Mouse (Mus musculus): Measurements from ENCODE around the gene Sdf2l1. TPM values are rescaled to one million over a fixed set of nuclear protein-coding genes. Genes with fewer than 3 reads are reported as not detected.

Gene Sdf2l1
- polyA plus RNA-seq, 1 experiment from 2014 or later: 105 TPM

DNA sequence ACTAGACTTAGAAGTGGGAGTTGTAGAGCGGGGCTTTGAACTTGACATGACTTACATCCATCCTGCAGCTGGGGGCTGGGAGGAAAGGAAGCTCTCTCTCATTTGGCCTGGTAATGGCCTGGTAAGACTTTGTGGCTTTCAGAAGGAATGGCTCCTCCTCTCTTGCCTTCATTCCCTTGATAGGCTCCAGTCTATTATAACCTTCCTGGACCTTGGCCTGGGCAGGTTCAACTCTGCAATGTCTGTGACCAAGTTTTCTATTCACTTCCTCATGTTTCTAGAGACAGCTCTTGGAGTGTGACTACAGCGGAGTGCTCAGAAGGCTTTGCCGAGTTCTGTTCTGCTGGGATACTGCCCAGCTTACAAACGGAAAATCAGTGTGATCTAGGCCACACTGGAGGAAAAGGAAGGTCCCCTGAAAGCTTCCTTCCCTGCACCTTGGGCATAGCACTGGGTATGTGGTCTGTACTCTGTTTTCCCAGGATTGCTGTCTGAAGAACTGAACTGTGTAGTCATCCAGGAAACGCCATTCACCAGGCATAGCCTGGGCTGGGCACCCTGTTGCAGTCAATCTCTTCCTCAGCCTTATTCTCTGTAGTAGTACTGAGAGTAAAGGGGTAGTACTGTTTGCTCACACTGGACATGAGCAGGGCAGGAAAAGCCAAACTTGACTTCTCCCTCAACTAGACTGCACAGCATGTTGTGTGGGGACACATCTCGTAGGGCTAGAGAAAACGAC, 18.5 kb upstream of the Sdf2l1 start:
- Histone ChIP-seq H3K4me1 (ENCODE audit: insufficient read depth, low read length) (peaks cover 11% of the 10 kb centered on the region), H3K4me2 (replicated peaks; ENCODE audit: low read depth, low read length) (no peak overlapping the region), H3K9ac (replicated peaks; ENCODE audit: low read length) (no peak overlapping the region), H3K4me3 (ENCODE audit: low read length) (no peak overlapping the region), H3K36me3 (ENCODE audit: insufficient read depth, low read length) (peaks cover 28% of the 10 kb centered on the region), H3K27ac (ENCODE audit: low read length) (no peak overlapping the region), H3K9me3 (ENCODE audit: low read length) (no peaks in the 10 kb centered on the region), H3K27me3 (ENCODE audit: insufficient read depth, low read length) (no peaks in the 10 kb centered on the region)
- ATAC-seq (ENCODE audit: low FRiP score, low TSS enrichment): no peak
- WGBS: 80% methylated on average over 7 of the region's 7 CpGs

DNA sequence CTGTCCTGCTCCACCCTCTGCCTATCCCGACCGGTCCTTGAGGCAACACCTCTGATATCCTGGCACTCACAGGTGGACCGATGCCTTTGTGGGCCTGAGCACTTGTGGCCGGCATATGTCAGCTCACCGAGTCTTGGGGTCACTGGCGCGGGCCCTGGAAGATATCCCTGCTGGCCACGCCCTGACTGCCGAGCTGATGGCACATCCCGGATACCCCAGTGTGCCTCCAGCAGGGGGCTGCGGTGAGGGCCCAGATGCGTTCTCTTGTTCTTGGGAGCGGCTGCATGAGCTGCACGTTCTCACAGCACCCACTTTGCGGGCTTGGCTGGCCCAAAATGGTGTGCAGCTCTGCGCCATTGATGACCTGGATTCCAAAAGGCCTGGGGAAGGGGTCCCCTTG, 15.9 kb upstream of the Sdf2l1 start:
- H3K36me3 ChIP-seq (ENCODE audit: insufficient read depth, low read length): peaks cover 14% of the 10 kb centered on the region; the same call in 1 of the 2 replicates
- H3K9ac ChIP-seq (replicated peaks; ENCODE audit: low read length): peak overlapping the region; percentile 59
- peak overlapping the region; percentile 94 for H3K4me2 ChIP-seq (replicated peaks; ENCODE audit: low read depth, low read length)
- 10% methylated on average over 16 of the region's 16 CpGs for WGBS
- peaks cover 11% of the 10 kb centered on the region for H3K4me1 ChIP-seq (ENCODE audit: insufficient read depth, low read length)
- H3K27ac ChIP-seq (ENCODE audit: low read length): no peak overlapping the region
- peak; percentile 5; the same call in 1 of the 2 replicates for ATAC-seq (ENCODE audit: low FRiP score, low TSS enrichment)
- H3K9me3 ChIP-seq (ENCODE audit: low read length): no peaks in the 10 kb centered on the region
- peak overlapping the region; percentile 70 for H3K4me3 ChIP-seq (ENCODE audit: low read length)
- no peaks in the 10 kb centered on the region for H3K27me3 ChIP-seq (ENCODE audit: insufficient read depth, low read length)

DNA sequence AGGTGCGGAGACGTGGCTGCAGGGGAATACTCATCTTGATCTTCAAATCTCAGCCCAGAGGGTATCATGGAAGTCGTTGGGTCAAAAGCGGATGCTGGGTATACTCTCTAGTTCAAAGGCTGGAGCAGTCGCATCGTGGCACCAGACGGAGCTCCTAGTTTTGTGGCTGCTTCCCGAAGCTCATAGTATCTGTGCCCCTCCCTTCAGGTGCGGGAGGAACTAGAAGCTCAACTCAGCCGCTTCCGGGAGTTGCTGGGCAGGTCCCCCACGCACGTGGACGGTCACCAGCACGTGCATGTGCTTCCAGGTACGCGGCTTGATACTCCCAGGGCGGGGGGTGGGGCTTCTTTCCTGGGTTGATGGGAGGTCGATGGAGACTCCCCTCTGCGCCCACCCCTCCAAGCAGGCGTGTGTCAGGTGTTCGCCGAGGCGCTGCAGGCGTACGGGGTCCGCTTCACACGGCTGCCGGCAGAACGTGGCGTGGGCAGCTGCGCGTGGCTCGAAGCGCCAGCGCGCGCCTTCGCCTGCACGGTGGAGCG, 15.3 kb upstream of the Sdf2l1 start:
- H3K9ac ChIP-seq (replicated peaks; ENCODE audit: low read length): peak overlapping the region; percentile 59
- H3K27ac ChIP-seq (ENCODE audit: low read length): no peak overlapping the region
- ATAC-seq (ENCODE audit: low FRiP score, low TSS enrichment): peak; percentile 22; the same call in 1 of the 2 replicates
- H3K9me3 ChIP-seq (ENCODE audit: low read length): no peaks in the 10 kb centered on the region
- peaks cover 11% of the 10 kb centered on the region for H3K4me1 ChIP-seq (ENCODE audit: insufficient read depth, low read length)
- 2% methylated on average over 41 of the region's 41 CpGs for WGBS
- H3K36me3 ChIP-seq (ENCODE audit: insufficient read depth, low read length): peaks cover 8% of the 10 kb centered on the region; the same call in 1 of the 2 replicates
- no peaks in the 10 kb centered on the region for H3K27me3 ChIP-seq (ENCODE audit: insufficient read depth, low read length)
- H3K4me3 ChIP-seq (ENCODE audit: low read length): peak overlapping the region; percentile 70
- H3K4me2 ChIP-seq (replicated peaks; ENCODE audit: low read depth, low read length): peak overlapping the region; percentile 94

DNA sequence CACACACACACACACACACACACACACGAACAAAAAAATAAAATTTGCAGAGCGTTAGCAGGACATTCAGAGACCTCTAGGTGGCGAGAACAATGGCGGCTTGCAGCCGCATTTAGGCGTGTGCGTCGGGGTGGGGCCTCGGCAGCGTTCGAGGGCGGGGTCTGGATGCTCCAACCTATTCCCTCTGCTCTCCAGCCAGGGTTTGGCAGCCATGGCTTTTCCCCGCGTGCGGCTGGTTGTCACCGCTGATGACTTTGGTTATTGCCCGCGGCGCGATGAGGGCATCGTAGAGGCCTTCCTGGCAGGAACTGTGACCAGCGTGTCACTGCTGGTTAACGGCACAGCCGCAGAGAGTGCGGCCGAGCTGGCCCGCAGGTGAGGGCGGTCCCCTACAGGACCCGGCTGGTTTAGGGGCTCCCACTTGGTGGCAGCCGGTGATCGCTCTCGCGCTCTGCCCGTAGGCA, 14.6 kb upstream of the Sdf2l1 start, which contains the start of gene Ccdc116:
TSS of gene Ccdc116 (minus strand) at position 458 of the 464 bp plus-strand sequence.
- Histone ChIP-seq H3K9ac (replicated peaks; ENCODE audit: low read length) (peak within 1 kb of the TSS; percentile 59), H3K4me2 (replicated peaks; ENCODE audit: low read depth, low read length) (peak within 1 kb of the TSS; percentile 94), H3K27me3 (ENCODE audit: insufficient read depth, low read length) (no peaks in the 10 kb centered on the region), H3K4me1 (ENCODE audit: insufficient read depth, low read length) (peaks cover 11% of the 10 kb centered on the region), H3K4me3 (ENCODE audit: low read length) (peak within 1 kb of the TSS; percentile 70), H3K27ac (ENCODE audit: low read length) (no peak within 1 kb of the TSS), H3K9me3 (ENCODE audit: low read length) (no peaks in the 10 kb centered on the region), H3K36me3 (ENCODE audit: insufficient read depth, low read length) (peaks cover 1% of the 10 kb centered on the region; the same call in 1 of the 2 replicates)
- ATAC-seq (ENCODE audit: low FRiP score, low TSS enrichment): peak; percentile 87
- 0% methylated on average over 34 of the region's 34 CpGs for WGBS

DNA sequence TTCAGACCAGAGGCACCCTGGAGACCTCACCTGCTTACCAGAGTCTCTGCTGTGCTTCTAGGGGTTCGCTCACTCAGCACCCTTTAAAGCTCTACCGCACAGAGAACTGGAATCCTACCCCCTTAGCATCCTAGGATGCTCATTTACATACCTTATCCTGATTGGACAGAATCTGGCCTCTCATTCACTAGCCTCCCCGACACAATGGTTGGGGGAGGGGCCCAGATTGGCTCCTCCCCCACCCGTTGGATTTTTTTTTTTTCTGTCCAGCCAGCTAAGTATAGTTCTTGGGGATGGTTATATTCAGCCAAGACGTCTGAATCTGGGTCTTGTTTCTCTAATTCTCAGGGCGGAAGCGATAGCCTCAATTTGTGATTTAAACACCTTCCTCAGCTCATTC, 12.2 kb upstream of the Sdf2l1 start, which contains the start of gene Ydjc:
TSS of gene Ydjc (plus strand) at position 283 of the 400 bp plus-strand sequence.
- H3K9me3 ChIP-seq (ENCODE audit: low read length): no peaks in the 10 kb centered on the region
- H3K4me1 ChIP-seq (ENCODE audit: insufficient read depth, low read length): peaks cover 11% of the 10 kb centered on the region
- H3K4me2 ChIP-seq (replicated peaks; ENCODE audit: low read depth, low read length): no peak within 1 kb of the TSS
- no peak within 1 kb of the TSS for H3K4me3 ChIP-seq (ENCODE audit: low read length)
- no peak for ATAC-seq (ENCODE audit: low FRiP score, low TSS enrichment)
- WGBS: 30% methylated on average over 7 of the region's 7 CpGs
- H3K27ac ChIP-seq (ENCODE audit: low read length): no peak within 1 kb of the TSS
- no peaks in the 10 kb centered on the region for H3K27me3 ChIP-seq (ENCODE audit: insufficient read depth, low read length)
- no peaks in the 10 kb centered on the region for H3K36me3 ChIP-seq (ENCODE audit: insufficient read depth, low read length)
- H3K9ac ChIP-seq (replicated peaks; ENCODE audit: low read length): no peak within 1 kb of the TSS

DNA sequence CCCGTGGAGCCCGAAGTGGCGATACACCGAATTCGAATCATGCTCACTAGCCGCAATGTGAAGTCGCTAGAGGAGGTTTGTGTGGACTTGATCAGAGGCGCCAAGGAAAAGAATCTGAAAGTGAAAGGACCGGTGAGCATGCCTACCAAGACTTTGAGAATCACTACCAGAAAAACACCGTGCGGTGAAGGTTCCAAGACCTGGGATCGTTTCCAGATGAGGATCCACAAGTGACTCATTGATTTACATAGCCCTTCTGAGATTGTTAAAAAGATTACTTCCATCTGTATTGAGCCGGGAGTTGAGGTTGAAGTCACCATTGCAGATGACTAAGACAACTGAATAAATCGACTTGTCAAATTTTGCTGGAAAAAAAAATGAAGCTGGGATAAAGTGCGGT, 5.2 kb upstream of the Sdf2l1 start:
- Histone ChIP-seq H3K4me1 (ENCODE audit: insufficient read depth, low read length) (peaks cover 6% of the 10 kb centered on the region), H3K27ac (ENCODE audit: low read length) (no peak overlapping the region), H3K27me3 (ENCODE audit: insufficient read depth, low read length) (no peaks in the 10 kb centered on the region), H3K4me2 (replicated peaks; ENCODE audit: low read depth, low read length) (no peak overlapping the region), H3K36me3 (ENCODE audit: insufficient read depth, low read length) (no peaks in the 10 kb centered on the region), H3K4me3 (ENCODE audit: low read length) (no peak overlapping the region), H3K9me3 (ENCODE audit: low read length) (no peaks in the 10 kb centered on the region), H3K9ac (replicated peaks; ENCODE audit: low read length) (no peak overlapping the region)
- ATAC-seq (ENCODE audit: low FRiP score, low TSS enrichment): no peak
- 84% methylated on average over 15 of the region's 15 CpGs for WGBS

DNA sequence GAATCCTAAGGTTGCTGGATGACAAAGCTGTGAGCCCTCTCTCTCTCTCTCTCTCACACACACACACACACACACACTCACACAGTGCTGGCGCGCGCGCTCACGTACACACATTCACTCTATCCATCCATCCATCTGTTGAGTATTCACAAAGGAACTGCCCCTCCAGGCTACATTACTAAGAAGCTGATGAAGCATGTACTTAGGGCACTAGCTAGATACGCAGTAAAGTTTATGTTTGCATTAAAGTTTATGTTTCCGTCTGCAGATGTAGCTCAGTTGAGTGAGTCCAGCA, 670 bp upstream of the Sdf2l1 start:
- H3K4me2 ChIP-seq (replicated peaks; ENCODE audit: low read depth, low read length): peak overlapping the region; percentile 99
- peak overlapping the region; percentile 57; the same call in 1 of the 2 replicates for H3K27ac ChIP-seq (ENCODE audit: low read length)
- peak overlapping the region; percentile 64 for H3K9ac ChIP-seq (replicated peaks; ENCODE audit: low read length)
- no peaks in the 10 kb centered on the region for H3K9me3 ChIP-seq (ENCODE audit: low read length)
- no peaks in the 10 kb centered on the region for H3K36me3 ChIP-seq (ENCODE audit: insufficient read depth, low read length)
- peaks cover 13% of the 10 kb centered on the region for H3K4me1 ChIP-seq (ENCODE audit: insufficient read depth, low read length)
- H3K4me3 ChIP-seq (ENCODE audit: low read length): peak overlapping the region; percentile 87
- 0 out of 2 replicates have a peak, but pooled peaks have one; percentile 10 for ATAC-seq (ENCODE audit: low FRiP score, low TSS enrichment)
- H3K27me3 ChIP-seq (ENCODE audit: insufficient read depth, low read length): no peaks in the 10 kb centered on the region
- 20% methylated on average over 7 of the region's 7 CpGs for WGBS

DNA sequence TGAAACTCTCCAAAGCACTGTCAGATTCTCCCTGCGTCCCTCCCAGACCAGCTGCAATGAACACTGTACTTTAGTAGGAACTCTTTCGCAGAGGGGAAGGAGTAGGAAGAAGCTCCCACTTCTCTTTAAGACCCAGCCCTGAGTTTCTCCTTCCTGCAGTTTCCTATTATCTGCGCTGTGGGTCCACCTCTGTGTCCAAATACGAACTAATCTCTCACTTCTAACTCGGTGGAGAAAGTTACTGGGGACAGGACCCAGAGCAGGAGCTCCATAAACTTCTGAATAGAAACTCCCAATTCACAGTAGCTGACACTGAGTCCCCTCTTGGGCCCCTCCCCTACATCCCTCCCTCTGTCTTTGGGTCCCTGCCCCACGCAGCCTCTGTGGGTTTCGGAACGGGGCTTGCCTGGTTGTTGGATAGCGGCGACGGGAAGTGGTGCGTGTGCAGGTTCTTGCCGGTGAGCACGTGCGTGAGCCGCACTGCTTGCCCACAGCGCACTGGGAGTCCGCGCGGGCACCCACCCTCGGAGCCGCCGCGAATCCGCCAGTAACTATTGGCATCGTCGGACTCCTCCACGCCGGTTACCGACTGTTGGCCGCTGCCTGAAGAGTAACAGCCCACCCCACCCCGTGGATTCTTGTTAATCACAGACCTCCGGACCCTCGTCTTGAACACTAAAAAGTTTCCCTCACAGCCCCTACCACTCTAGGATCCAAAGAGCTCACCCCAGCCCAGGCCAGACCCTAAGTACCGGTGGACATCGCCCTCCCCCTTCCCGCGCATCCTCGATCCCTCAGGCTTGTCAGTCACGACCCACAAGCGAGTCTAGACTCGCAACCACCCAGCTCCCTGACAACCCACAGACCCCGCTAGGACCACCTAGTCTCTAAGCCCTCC, 743 bp downstream of the Sdf2l1 start:
- H3K9me3 ChIP-seq (ENCODE audit: low read length): no peaks in the 10 kb centered on the region
- peak overlapping the region; percentile 99 for H3K4me2 ChIP-seq (replicated peaks; ENCODE audit: low read depth, low read length)
- ATAC-seq (ENCODE audit: low FRiP score, low TSS enrichment): no peak
- 3% methylated on average over 43 of the region's 43 CpGs for WGBS
- peak overlapping the region; percentile 87 for H3K4me3 ChIP-seq (ENCODE audit: low read length)
- H3K9ac ChIP-seq (replicated peaks; ENCODE audit: low read length): peak overlapping the region; percentile 73
- no peaks in the 10 kb centered on the region for H3K36me3 ChIP-seq (ENCODE audit: insufficient read depth, low read length)
- peaks cover 13% of the 10 kb centered on the region for H3K4me1 ChIP-seq (ENCODE audit: insufficient read depth, low read length)
- H3K27me3 ChIP-seq (ENCODE audit: insufficient read depth, low read length): no peaks in the 10 kb centered on the region
- H3K27ac ChIP-seq (ENCODE audit: low read length): peak overlapping the region; percentile 55; the same call in 1 of the 2 replicates

DNA sequence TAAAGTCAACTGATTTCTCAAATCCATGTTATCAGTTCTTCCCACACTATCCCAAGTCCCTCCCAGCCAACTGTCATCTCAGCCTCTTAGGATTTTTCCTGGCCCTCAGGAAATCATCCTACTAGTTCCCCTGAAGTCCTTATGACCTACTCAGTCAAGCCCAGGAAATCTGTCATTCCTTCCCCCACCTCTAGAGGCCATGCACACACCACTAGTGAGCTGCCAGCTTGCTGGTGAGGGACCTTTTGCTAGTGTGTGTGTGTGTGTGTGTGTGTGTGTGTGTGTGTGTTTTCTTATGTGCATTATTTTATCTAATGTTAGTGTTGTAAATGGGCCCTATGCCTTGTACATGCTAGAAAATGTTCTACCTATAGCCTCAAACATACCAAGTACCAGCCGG, 4.9 kb downstream of the Sdf2l1 start:
- H3K4me1 ChIP-seq (ENCODE audit: insufficient read depth, low read length): peaks cover 23% of the 10 kb centered on the region
- no peak overlapping the region for H3K27ac ChIP-seq (ENCODE audit: low read length)
- no peak overlapping the region for H3K4me3 ChIP-seq (ENCODE audit: low read length)
- H3K9me3 ChIP-seq (ENCODE audit: low read length): no peaks in the 10 kb centered on the region
- no peak for ATAC-seq (ENCODE audit: low FRiP score, low TSS enrichment)
- no peak overlapping the region for H3K4me2 ChIP-seq (replicated peaks; ENCODE audit: low read depth, low read length)
- H3K27me3 ChIP-seq (ENCODE audit: insufficient read depth, low read length): no peaks in the 10 kb centered on the region
- WGBS: 96% methylated on average over 1 of the region's 1 CpGs
- H3K9ac ChIP-seq (replicated peaks; ENCODE audit: low read length): no peak overlapping the region
- H3K36me3 ChIP-seq (ENCODE audit: insufficient read depth, low read length): peaks cover 3% of the 10 kb centered on the region; the same call in 1 of the 2 replicates

Measured in kidney, embryonic 16.5 days (tissue).